Mouse (Mus musculus) limb, embryonic 15.5 days (tissue): Measurements from ENCODE around the gene Tmem140. TPM values are rescaled to one million over a fixed set of nuclear protein-coding genes. Genes with fewer than 3 reads are reported as not detected.
A peak's percentile ranks its signal among the peaks of the same experiment; 100 is the strongest.

Experiments
- ATAC-seq: fragments of 200-750 bp; cut with Nextera tagmentation; 2 replicates; pipeline ENCODE4 v1.8.0; 2017; ENCODE audit warnings: low read depth, moderate TSS enrichment; ENCODE audit not compliant: insufficient number of reproducible peaks, low FRiP score, low TSS enrichment
- H3K27ac ChIP-seq: fragments of 300-500 bp; sonication (generic); 2 replicates; pipeline ENCODE4 v1.5.1; 2015; ENCODE audit warnings: moderate library complexity, mild to moderate bottlenecking, inconsistent platforms
- H3K27me3 ChIP-seq: fragments of 300-500 bp; sonication (generic); 2 replicates; pipeline ENCODE4 v1.6.1; 2015; ENCODE audit warnings: inconsistent platforms
- H3K36me3 ChIP-seq: fragments of 300-500 bp; sonication (generic); 2 replicates; pipeline ENCODE4 v1.6.1; 2015; ENCODE audit warnings: inconsistent platforms
- H3K4me1 ChIP-seq: fragments of 300-500 bp; sonication (generic); 2 replicates; pipeline ENCODE4 v1.6.1; 2015; ENCODE audit warnings: inconsistent platforms
- H3K4me2 ChIP-seq: fragments of 300-500 bp; sonication (generic); 2 replicates; pipeline ENCODE4 v1.6.1; 2015; ENCODE audit warnings: mild to moderate bottlenecking, inconsistent platforms
- H3K4me3 ChIP-seq: fragments of 300-500 bp; sonication (generic); 2 replicates; pipeline ENCODE4 v1.5.1; 2015; ENCODE audit warnings: mild to moderate bottlenecking, inconsistent platforms
- H3K9ac ChIP-seq: fragments of 300-500 bp; sonication (generic); 2 replicates; pipeline ENCODE4 v1.6.1; 2015; ENCODE audit warnings: inconsistent platforms
- H3K9me3 ChIP-seq: fragments of 300-500 bp; sonication (generic); 2 replicates; pipeline ENCODE4 v1.6.1; 2016; ENCODE audit warnings: inconsistent platforms
- WGBS: fragments of 180-500 bp; shearing (Covaris S2); methylation state at CpG from one replicate; pipeline ENCODE4 v1.1.7; 2015; 5-methylcytosine and 5-hydroxymethylcytosine counted together
- polyA plus RNA-seq: library from polyadenylated mRNA; unstranded; fragments of >200 nt; fragmentation: Nextera tagmentation; extraction: Ambion mirVana; gene quantifications from 2 replicates; pipeline ENCODE4 v1.2.1, GENCODE M21; 2015

Tmem140 gene
- polyA plus RNA-seq, 1 experiment from 2014 or later: 2.4 TPM

GRCm38 (mm10) chr6:34902578-34902977, 39.6 kb downstream of the Tmem140 start:
- H3K9me3 ChIP-seq: no peaks in the 10 kb centered on the region
- no peaks in the 10 kb centered on the region for H3K27me3 ChIP-seq
- H3K4me3 ChIP-seq: no peak overlapping the region
- H3K4me2 ChIP-seq: no peak overlapping the region
- no peak for ATAC-seq
- peaks cover 83% of the 10 kb centered on the region for H3K36me3 ChIP-seq
- no peak overlapping the region for H3K27ac ChIP-seq
- no peaks in the 10 kb centered on the region for H3K4me1 ChIP-seq
- H3K9ac ChIP-seq: no peak overlapping the region
- WGBS: 80% methylated on average over 7 of the region's 7 CpGs

GRCm38 (mm10) chr6:34903441-34903840, 40.5 kb downstream of the Tmem140 start:
- Histone ChIP-seq H3K9me3 (no peaks in the 10 kb centered on the region), H3K4me1 (no peaks in the 10 kb centered on the region), H3K4me2 (no peak overlapping the region), H3K36me3 (peaks cover 75% of the 10 kb centered on the region), H3K4me3 (no peak overlapping the region), H3K9ac (no peak overlapping the region), H3K27me3 (no peaks in the 10 kb centered on the region), H3K27ac (no peak overlapping the region)
- no peak for ATAC-seq
- WGBS: 75% methylated on average over 5 of the region's 5 CpGs

GRCm38 (mm10) chr6:34903851-34904250, 40.9 kb downstream of the Tmem140 start:
- 75% methylated on average over 10 of the region's 10 CpGs for WGBS
- H3K4me2 ChIP-seq: no peak overlapping the region
- ATAC-seq: no peak
- no peaks in the 10 kb centered on the region for H3K27me3 ChIP-seq
- H3K27ac ChIP-seq: no peak overlapping the region
- H3K9me3 ChIP-seq: no peaks in the 10 kb centered on the region
- H3K36me3 ChIP-seq: peaks cover 75% of the 10 kb centered on the region
- no peak overlapping the region for H3K9ac ChIP-seq
- no peaks in the 10 kb centered on the region for H3K4me1 ChIP-seq
- no peak overlapping the region for H3K4me3 ChIP-seq

GRCm38 (mm10) chr6:34904361-34904760, 41.4 kb downstream of the Tmem140 start:
- ATAC-seq: no peak
- H3K4me1 ChIP-seq: no peaks in the 10 kb centered on the region
- H3K9me3 ChIP-seq: no peaks in the 10 kb centered on the region
- WGBS: 85% methylated on average over 6 of the region's 6 CpGs
- no peak overlapping the region for H3K4me3 ChIP-seq
- H3K27me3 ChIP-seq: no peaks in the 10 kb centered on the region
- no peak overlapping the region for H3K4me2 ChIP-seq
- H3K27ac ChIP-seq: no peak overlapping the region
- no peak overlapping the region for H3K9ac ChIP-seq
- H3K36me3 ChIP-seq: peaks cover 70% of the 10 kb centered on the region

- H3K4me3 ChIP-seq: no peak overlapping the region
- peaks cover 8% of the 10 kb centered on the region; the same call in 1 of the 2 replicates for H3K4me1 ChIP-seq
- no peaks in the 10 kb centered on the region for H3K27me3 ChIP-seq
- WGBS: 62% methylated on average over 2 of the region's 2 CpGs
- no peak for ATAC-seq
- H3K27ac ChIP-seq: no peak overlapping the region
- no peak overlapping the region for H3K9ac ChIP-seq
- no peak overlapping the region for H3K4me2 ChIP-seq
- H3K36me3 ChIP-seq: peaks cover 53% of the 10 kb centered on the region
- H3K9me3 ChIP-seq: no peaks in the 10 kb centered on the region
Measured at GRCm38 (mm10) chr6:34906125-34906524, 43.2 kb downstream of the Tmem140 start.

- ATAC-seq: no peak
- Histone ChIP-seq H3K9me3 (no peaks in the 10 kb centered on the region), H3K36me3 (peaks cover 47% of the 10 kb centered on the region), H3K4me2 (no peak overlapping the region), H3K27ac (no peak overlapping the region), H3K4me3 (no peak overlapping the region), H3K27me3 (no peaks in the 10 kb centered on the region), H3K9ac (no peak overlapping the region), H3K4me1 (peaks cover 8% of the 10 kb centered on the region; the same call in 1 of the 2 replicates)
- 81% methylated on average over 4 of the region's 4 CpGs for WGBS
Measured at GRCm38 (mm10) chr6:34906661-34907060, 43.7 kb downstream of the Tmem140 start.

- H3K9ac ChIP-seq: no peak overlapping the region
- no peak overlapping the region for H3K4me2 ChIP-seq
- peaks cover 42% of the 10 kb centered on the region for H3K36me3 ChIP-seq
- H3K4me3 ChIP-seq: no peak overlapping the region
- WGBS: 55% methylated on average over 2 of the region's 2 CpGs
- no peak for ATAC-seq
- no peaks in the 10 kb centered on the region for H3K9me3 ChIP-seq
- no peak overlapping the region for H3K27ac ChIP-seq
- peaks cover 8% of the 10 kb centered on the region; the same call in 1 of the 2 replicates for H3K4me1 ChIP-seq
- H3K27me3 ChIP-seq: no peaks in the 10 kb centered on the region
Measured at GRCm38 (mm10) chr6:34907121-34907614, 44.2 kb downstream of the Tmem140 start.

GRCm38 (mm10) chr6:34907696-34908260, 44.8 kb downstream of the Tmem140 start:
- no peak for ATAC-seq
- no peaks in the 10 kb centered on the region for H3K9me3 ChIP-seq
- peaks cover 8% of the 10 kb centered on the region; the same call in 1 of the 2 replicates for H3K4me1 ChIP-seq
- no peak overlapping the region for H3K27ac ChIP-seq
- no peak overlapping the region for H3K4me2 ChIP-seq
- H3K36me3 ChIP-seq: peaks cover 41% of the 10 kb centered on the region
- WGBS: 86% methylated on average over 18 of the region's 18 CpGs
- no peaks in the 10 kb centered on the region for H3K27me3 ChIP-seq
- no peak overlapping the region for H3K4me3 ChIP-seq
- no peak overlapping the region for H3K9ac ChIP-seq

- Histone ChIP-seq H3K4me2 (peak overlapping the region; percentile 85), H3K9me3 (no peaks in the 10 kb centered on the region), H3K4me1 (peaks cover 8% of the 10 kb centered on the region; the same call in 1 of the 2 replicates), H3K27ac (peak overlapping the region; percentile 91), H3K36me3 (peaks cover 26% of the 10 kb centered on the region), H3K9ac (peak overlapping the region; percentile 56; the same call in 1 of the 2 replicates), H3K27me3 (no peaks in the 10 kb centered on the region), H3K4me3 (peak overlapping the region; percentile 83)
- WGBS: 46% methylated on average over 8 of the region's 8 CpGs
- no peak for ATAC-seq
Measured at GRCm38 (mm10) chr6:34909631-34910345, 46.8 kb downstream of the Tmem140 start.

- peaks cover 18% of the 10 kb centered on the region for H3K36me3 ChIP-seq
- under 1% methylated on average over 64 of the region's 64 CpGs for WGBS
- H3K4me1 ChIP-seq: peaks cover 8% of the 10 kb centered on the region; the same call in 1 of the 2 replicates
- ATAC-seq: peak; percentile 92
- H3K4me2 ChIP-seq: peak within 1 kb of the TSS; percentile 85
- peak within 1 kb of the TSS; percentile 56 for H3K9ac ChIP-seq
- peak within 1 kb of the TSS; percentile 91 for H3K27ac ChIP-seq
- no peaks in the 10 kb centered on the region for H3K27me3 ChIP-seq
- H3K9me3 ChIP-seq: no peaks in the 10 kb centered on the region
- peak within 1 kb of the TSS; percentile 83 for H3K4me3 ChIP-seq
Measured at GRCm38 (mm10) chr6:34910371-34911219, 47.6 kb downstream of the Tmem140 start, which contains the start of gene Wdr91. Gene Wdr91 (minus strand): TSS chr6:34910876.

GRCm38 (mm10) chr6:34913341-34914040, 50.5 kb downstream of the Tmem140 start:
- H3K36me3 ChIP-seq: no peaks in the 10 kb centered on the region
- H3K4me1 ChIP-seq: peaks cover 8% of the 10 kb centered on the region; the same call in 1 of the 2 replicates
- H3K27me3 ChIP-seq: no peaks in the 10 kb centered on the region
- WGBS: 81% methylated on average over 13 of the region's 13 CpGs
- no peak overlapping the region for H3K27ac ChIP-seq
- ATAC-seq: no peak
- no peak overlapping the region for H3K9ac ChIP-seq
- H3K4me3 ChIP-seq: no peak overlapping the region
- H3K9me3 ChIP-seq: no peaks in the 10 kb centered on the region
- no peak overlapping the region for H3K4me2 ChIP-seq
